Mouse (Mus musculus): ENCODE measurements around the gene Olfr1378. TPM values are rescaled to one million over a fixed set of nuclear protein-coding genes. Genes with fewer than 3 reads are reported as not detected.

The Olfr1378 gene
- total and polyA plus RNA-seq, 3 experiments: not detected

GRCm38 (mm10) chr11:50953665-50954064, 12.7 kb upstream of the Olfr1378 start, which contains the start of gene Prop1:
Gene Prop1 (minus strand): TSS chr11:50953765.
- Histone ChIP-seq H3K4me3 (ENCODE audit: control insufficient read depth in 1 of 2, insufficient read depth in 1 of 2, low read depth in 2 of 2, low read length in 2 of 2) (no peak within 1 kb of the TSS), H3K27me3 (ENCODE audit: control insufficient read depth in 1 of 2, insufficient read depth in 2 of 2, low read length in 2 of 2) (no peaks in the 10 kb centered on the region), H3K4me1 (ENCODE audit: control insufficient read depth in 1 of 2, insufficient read depth in 2 of 2, low read length in 2 of 2) (no peaks in the 10 kb centered on the region), H3K9ac (ENCODE audit: control insufficient read depth, low read depth, low read length, poor library complexity, severe bottlenecking) (no peak within 1 kb of the TSS), H3K9me3 (replicated peaks; ENCODE audit: insufficient read depth, low read length) (no peaks in the 10 kb centered on the region), H3K27ac (ENCODE audit: control insufficient read depth, low read depth, low read length) (no peak within 1 kb of the TSS), H3K79me2 (ENCODE audit: control insufficient read depth, insufficient read depth, low read length, poor library complexity) (no peaks in the 10 kb centered on the region), H3K36me3 (ENCODE audit: control insufficient read depth in 1 of 2, insufficient read depth in 2 of 2, low read length in 2 of 2) (no peaks in the 10 kb centered on the region)
- DNase-seq (ENCODE audit: low read depth, low spot score): no peak
- TF ChIP-seq ETS1 (IDR thresholded peaks at IDR 0.05; ENCODE audit: low read depth, low read length) (no peak), MXI1 (IDR thresholded peaks at IDR 0.05; ENCODE audit: low read depth, low read length) (no peak), MYB (IDR thresholded peaks at IDR 0.05; ENCODE audit: low read depth, low read length) (no peak), SMC3 (IDR thresholded peaks at IDR 0.05; ENCODE audit: low read depth, low read length) (no peak), CHD2 (IDR thresholded peaks at IDR 0.05; ENCODE audit: low read length) (no peak), GABPA (IDR thresholded peaks at IDR 0.05; ENCODE audit: low read depth, low read length) (no peak), UBTF (IDR thresholded peaks at IDR 0.05; ENCODE audit: borderline replicate concordance, insufficient read depth, low read depth, low read length) (no peak), EP300 (IDR thresholded peaks at IDR 0.05; ENCODE audit: low read depth in 1 of 2, low read length in 2 of 2) (no peak), BHLHE40 (IDR thresholded peaks at IDR 0.05; ENCODE audit: borderline replicate concordance, low read depth, low read length) (no peak), GATA1 (IDR thresholded peaks at IDR 0.05; ENCODE audit: low read depth, low read length) (no peak), MEF2A (IDR thresholded peaks at IDR 0.05; ENCODE audit: extremely low read depth, insufficient replicate concordance, low read depth, low read length, poor library complexity, severe bottlenecking) (no peak), POLR2A (IDR thresholded peaks at IDR 0.05; ENCODE audit: control insufficient read depth in 1 of 2, insufficient read depth in 1 of 2, low read depth in 1 of 2, low read length in 2 of 2, poor library complexity in 1 of 2) (no peak), NRF1 (IDR thresholded peaks at IDR 0.05; ENCODE audit: insufficient read depth, low read depth, low read length, poor library complexity, severe bottlenecking) (no peak)

DNA sequence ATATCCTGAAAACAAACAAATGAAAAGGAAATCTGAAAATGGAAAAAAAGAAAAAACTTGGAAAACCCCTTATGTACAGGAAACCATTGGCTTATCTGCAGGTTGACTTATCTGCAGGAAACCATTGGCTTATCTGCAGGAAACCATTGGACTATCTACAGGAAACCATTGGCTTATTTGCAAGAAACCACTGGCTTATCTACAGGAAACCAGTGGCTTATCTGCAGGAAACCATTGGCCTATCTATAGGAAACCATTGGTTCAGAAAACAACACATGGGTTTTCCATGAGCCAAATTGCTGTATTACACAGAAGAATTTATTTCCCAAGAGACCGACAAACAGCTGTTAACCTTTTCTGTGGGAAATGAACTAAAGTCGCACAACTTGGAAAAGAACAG, 1.4 kb upstream of the Olfr1378 start:
- Histone ChIP-seq H3K79me2 (ENCODE audit: control insufficient read depth, insufficient read depth, low read length, poor library complexity) (no peaks in the 10 kb centered on the region), H3K4me1 (ENCODE audit: control insufficient read depth in 1 of 2, insufficient read depth in 2 of 2, low read length in 2 of 2) (no peaks in the 10 kb centered on the region), H3K36me3 (ENCODE audit: control insufficient read depth in 1 of 2, insufficient read depth in 2 of 2, low read length in 2 of 2) (no peaks in the 10 kb centered on the region), H3K27ac (ENCODE audit: control insufficient read depth, low read depth, low read length) (no peak overlapping the region), H3K27me3 (ENCODE audit: control insufficient read depth in 1 of 2, insufficient read depth in 2 of 2, low read length in 2 of 2) (no peaks in the 10 kb centered on the region), H3K4me3 (ENCODE audit: control insufficient read depth in 1 of 2, insufficient read depth in 1 of 2, low read depth in 2 of 2, low read length in 2 of 2) (no peak overlapping the region), H3K9me3 (replicated peaks; ENCODE audit: insufficient read depth, low read length) (no peaks in the 10 kb centered on the region), H3K9ac (ENCODE audit: control insufficient read depth, low read depth, low read length, poor library complexity, severe bottlenecking) (no peak overlapping the region)
- TF ChIP-seq TCF12 (IDR thresholded peaks at IDR 0.05; ENCODE audit: low read depth, low read length): peak; percentile 35; the same call in 1 of the 2 replicates
- peak; percentile 13 to 48; a peak in 1 of 4 replicates for TF ChIP-seq EP300 (IDR thresholded peaks at IDR 0.05; ENCODE audit: low read depth in 1 of 2, low read length in 2 of 2)
- no peak for TF ChIP-seq CTCF (IDR thresholded peaks at IDR 0.05 in 2 of 3, conservative IDR thresholded peaks at IDR 0.05 in 1 of 3; ENCODE audit: control insufficient read depth in 1 of 3, insufficient read depth in 1 of 3, low read depth in 2 of 3, low read length in 3 of 3, poor library complexity in 1 of 3, severe bottlenecking in 1 of 3)
- peak; percentile 75 for TF ChIP-seq GATA1 (IDR thresholded peaks at IDR 0.05; ENCODE audit: low read depth, low read length)
- TF ChIP-seq POLR2AphosphoS5 (IDR thresholded peaks at IDR 0.05; ENCODE audit: borderline replicate concordance, low read depth, low read length): no peak
- DNase-seq (ENCODE audit: low read depth, low spot score): peak; percentile 7
